Mouse (Mus musculus): ENCODE results near the gene Ikbip. TPM values are rescaled to one million over a fixed set of nuclear protein-coding genes. Genes with fewer than 3 reads are reported as not detected.
A peak's percentile ranks its signal among the peaks of the same experiment; 100 is the strongest.

The Ikbip gene
- polyA plus RNA-seq, 1 experiment from 2014 or later, result 18.7 TPM

GRCm38 (mm10) chr10:91102799-91103590 lies 20.3 kb downstream of the Ikbip start:
- no peaks in the 10 kb centered on the region for H3K36me3 ChIP-seq (ENCODE audit: control insufficient read depth, insufficient read depth, low read length)
- 92% methylated on average over 14 of the region's 14 CpGs for WGBS
- H3K4me1 ChIP-seq (ENCODE audit: control insufficient read depth, insufficient read depth, low read length), result no peaks in the 10 kb centered on the region
- no peaks in the 10 kb centered on the region for H3K27me3 ChIP-seq (ENCODE audit: control insufficient read depth, insufficient read depth, low read length)
- ATAC-seq (ENCODE audit: low read depth), result no peak
- H3K27ac ChIP-seq (ENCODE audit: low read depth, low read length), result no peak overlapping the region
- no peak overlapping the region for H3K9ac ChIP-seq (replicated peaks; ENCODE audit: low read depth, low read length)
- no peaks in the 10 kb centered on the region for H3K9me3 ChIP-seq (ENCODE audit: control insufficient read depth, low read length)
- H3K4me2 ChIP-seq (ENCODE audit: low read depth, low read length), result no peak overlapping the region
- no peak overlapping the region for H3K4me3 ChIP-seq (ENCODE audit: low read depth, low read length)

GRCm38 (mm10) chr10:91105981-91106380 lies 23.2 kb downstream of the Ikbip start:
- H3K27me3 ChIP-seq (ENCODE audit: control insufficient read depth, insufficient read depth, low read length), result no peaks in the 10 kb centered on the region
- WGBS, result 92% methylated on average over 3 of the region's 3 CpGs
- H3K4me2 ChIP-seq (ENCODE audit: low read depth, low read length), result no peak overlapping the region
- no peaks in the 10 kb centered on the region for H3K36me3 ChIP-seq (ENCODE audit: control insufficient read depth, insufficient read depth, low read length)
- H3K27ac ChIP-seq (ENCODE audit: low read depth, low read length), result no peak overlapping the region
- ATAC-seq (ENCODE audit: low read depth), result no peak
- H3K9me3 ChIP-seq (ENCODE audit: control insufficient read depth, low read length), result no peaks in the 10 kb centered on the region
- H3K9ac ChIP-seq (replicated peaks; ENCODE audit: low read depth, low read length), result no peak overlapping the region
- H3K4me3 ChIP-seq (ENCODE audit: low read depth, low read length), result no peak overlapping the region
- H3K4me1 ChIP-seq (ENCODE audit: control insufficient read depth, insufficient read depth, low read length), result no peaks in the 10 kb centered on the region

- Histone ChIP-seq H3K9ac (replicated peaks; ENCODE audit: low read depth, low read length) (no peak overlapping the region), H3K36me3 (ENCODE audit: control insufficient read depth, insufficient read depth, low read length) (peaks cover 11% of the 10 kb centered on the region), H3K9me3 (ENCODE audit: control insufficient read depth, low read length) (no peaks in the 10 kb centered on the region), H3K27me3 (ENCODE audit: control insufficient read depth, insufficient read depth, low read length) (no peaks in the 10 kb centered on the region), H3K4me1 (ENCODE audit: control insufficient read depth, insufficient read depth, low read length) (no peaks in the 10 kb centered on the region), H3K4me2 (ENCODE audit: low read depth, low read length) (no peak overlapping the region), H3K4me3 (ENCODE audit: low read depth, low read length) (no peak overlapping the region), H3K27ac (ENCODE audit: low read depth, low read length) (no peak overlapping the region)
- no peak for ATAC-seq (ENCODE audit: low read depth)
- WGBS, result 84% methylated on average over 4 of the region's 4 CpGs
Observed at GRCm38 (mm10) chr10:91109841-91110240, 27.1 kb downstream of the Ikbip start.

GRCm38 (mm10) chr10:91116958-91117357 lies 34.2 kb downstream of the Ikbip start:
- H3K27ac ChIP-seq (ENCODE audit: low read depth, low read length), result no peak overlapping the region
- H3K9me3 ChIP-seq (ENCODE audit: control insufficient read depth, low read length), result no peaks in the 10 kb centered on the region
- no peaks in the 10 kb centered on the region for H3K27me3 ChIP-seq (ENCODE audit: control insufficient read depth, insufficient read depth, low read length)
- WGBS, result 96% methylated on average over 12 of the region's 12 CpGs
- no peak overlapping the region for H3K9ac ChIP-seq (replicated peaks; ENCODE audit: low read depth, low read length)
- H3K4me2 ChIP-seq (ENCODE audit: low read depth, low read length), result no peak overlapping the region
- peaks cover 55% of the 10 kb centered on the region for H3K36me3 ChIP-seq (ENCODE audit: control insufficient read depth, insufficient read depth, low read length)
- ATAC-seq (ENCODE audit: low read depth), result no peak
- H3K4me1 ChIP-seq (ENCODE audit: control insufficient read depth, insufficient read depth, low read length), result peaks cover 4% of the 10 kb centered on the region
- H3K4me3 ChIP-seq (ENCODE audit: low read depth, low read length), result no peak overlapping the region

GRCm38 (mm10) chr10:91122646-91123045 lies 39.9 kb downstream of the Ikbip start:
- Histone ChIP-seq H3K27ac (ENCODE audit: low read depth, low read length) (no peak overlapping the region), H3K4me3 (ENCODE audit: low read depth, low read length) (peak overlapping the region; percentile 99), H3K4me1 (ENCODE audit: control insufficient read depth, insufficient read depth, low read length) (peaks cover 16% of the 10 kb centered on the region), H3K9ac (replicated peaks; ENCODE audit: low read depth, low read length) (peak overlapping the region; percentile 98), H3K36me3 (ENCODE audit: control insufficient read depth, insufficient read depth, low read length) (peaks cover 24% of the 10 kb centered on the region), H3K4me2 (ENCODE audit: low read depth, low read length) (peak overlapping the region; percentile 91), H3K9me3 (ENCODE audit: control insufficient read depth, low read length) (no peaks in the 10 kb centered on the region), H3K27me3 (ENCODE audit: control insufficient read depth, insufficient read depth, low read length) (no peaks in the 10 kb centered on the region)
- WGBS, result 40% methylated on average over 6 of the region's 6 CpGs
- ATAC-seq (ENCODE audit: low read depth), result no peak

- Histone ChIP-seq H3K36me3 (ENCODE audit: control insufficient read depth, insufficient read depth, low read length) (peaks cover 17% of the 10 kb centered on the region), H3K4me3 (ENCODE audit: low read depth, low read length) (peak overlapping the region; percentile 99), H3K4me2 (ENCODE audit: low read depth, low read length) (peak overlapping the region; percentile 91), H3K9me3 (ENCODE audit: control insufficient read depth, low read length) (no peaks in the 10 kb centered on the region), H3K27me3 (ENCODE audit: control insufficient read depth, insufficient read depth, low read length) (no peaks in the 10 kb centered on the region), H3K27ac (ENCODE audit: low read depth, low read length) (peak overlapping the region; percentile 96), H3K4me1 (ENCODE audit: control insufficient read depth, insufficient read depth, low read length) (peaks cover 16% of the 10 kb centered on the region), H3K9ac (replicated peaks; ENCODE audit: low read depth, low read length) (peak overlapping the region; percentile 98)
- ATAC-seq (ENCODE audit: low read depth), result no peak; the same call in none of the 2 replicates
- under 1% methylated on average over 44 of the region's 44 CpGs for WGBS
Observed at GRCm38 (mm10) chr10:91123281-91123827, 40.6 kb downstream of the Ikbip start.

GRCm38 (mm10) chr10:91123828-91124822 lies 41.4 kb downstream of the Ikbip start, which contains the start of gene Slc25a3:
Gene Slc25a3, minus strand, starts transcription at chr10:91124059.
- Histone ChIP-seq H3K27me3 (ENCODE audit: control insufficient read depth, insufficient read depth, low read length) (no peaks in the 10 kb centered on the region), H3K9ac (replicated peaks; ENCODE audit: low read depth, low read length) (peak within 1 kb of the TSS; percentile 98), H3K4me2 (ENCODE audit: low read depth, low read length) (peak within 1 kb of the TSS; percentile 91), H3K4me1 (ENCODE audit: control insufficient read depth, insufficient read depth, low read length) (peaks cover 16% of the 10 kb centered on the region), H3K27ac (ENCODE audit: low read depth, low read length) (peak within 1 kb of the TSS; percentile 96), H3K9me3 (ENCODE audit: control insufficient read depth, low read length) (no peaks in the 10 kb centered on the region), H3K4me3 (ENCODE audit: low read depth, low read length) (peak within 1 kb of the TSS; percentile 99), H3K36me3 (ENCODE audit: control insufficient read depth, insufficient read depth, low read length) (peaks cover 10% of the 10 kb centered on the region)
- 14% methylated on average over 59 of the region's 59 CpGs for WGBS
- ATAC-seq (ENCODE audit: low read depth), result peak; percentile 100

- peaks cover 13% of the 10 kb centered on the region for H3K4me1 ChIP-seq (ENCODE audit: control insufficient read depth, insufficient read depth, low read length)
- WGBS, result 79% methylated on average over 10 of the region's 10 CpGs
- H3K36me3 ChIP-seq (ENCODE audit: control insufficient read depth, insufficient read depth, low read length), result no peaks in the 10 kb centered on the region
- no peak overlapping the region for H3K4me2 ChIP-seq (ENCODE audit: low read depth, low read length)
- H3K4me3 ChIP-seq (ENCODE audit: low read depth, low read length), result no peak overlapping the region
- H3K27me3 ChIP-seq (ENCODE audit: control insufficient read depth, insufficient read depth, low read length), result no peaks in the 10 kb centered on the region
- no peaks in the 10 kb centered on the region for H3K9me3 ChIP-seq (ENCODE audit: control insufficient read depth, low read length)
- no peak overlapping the region for H3K9ac ChIP-seq (replicated peaks; ENCODE audit: low read depth, low read length)
- H3K27ac ChIP-seq (ENCODE audit: low read depth, low read length), result no peak overlapping the region
- ATAC-seq (ENCODE audit: low read depth), result no peak
Observed at GRCm38 (mm10) chr10:91126618-91127355, 44.0 kb downstream of the Ikbip start.

Data from neural tube, embryonic 14.5 days (tissue).